Mouse (Mus musculus) myocyte (in vitro differentiated cells): ENCODE measurements around the gene Sdk2.

Experiments used
- MAX ChIP-seq: IDR thresholded peaks from one replicate; pipeline ENCODE4 v1.6.1; 2011; ENCODE audit warnings: low read depth, mild to moderate bottlenecking, control low read depth
- MYOG ChIP-seq, 3 experiments: IDR thresholded peaks; one replicate each; pipeline ENCODE4 v1.6.1; 2011; ENCODE audit warnings: control low read depth in 2 of 3, low read depth in 2 of 3, mild to moderate bottlenecking in 2 of 3; ENCODE audit not compliant: insufficient read length in 2 of 3, control insufficient read depth in 1 of 3, insufficient read depth in 1 of 3
- POLR2A ChIP-seq: IDR thresholded peaks from one replicate; pipeline ENCODE4 v1.6.1; 2011; ENCODE audit warnings: low read depth, mild to moderate bottlenecking, control low read depth, moderate library complexity; ENCODE audit not compliant: insufficient read length
- REST ChIP-seq: IDR thresholded peaks from one replicate; pipeline ENCODE4 v1.6.1; 2011; ENCODE audit warnings: mild to moderate bottlenecking, control low read depth, moderate library complexity; ENCODE audit not compliant: insufficient read depth, insufficient read length
- TCF12 ChIP-seq: IDR thresholded peaks from one replicate; pipeline ENCODE4 v1.6.1; 2011; ENCODE audit warnings: mild to moderate bottlenecking, control low read depth; ENCODE audit not compliant: poor library complexity, insufficient read depth, severe bottlenecking
- USF1 ChIP-seq: IDR thresholded peaks from one replicate; pipeline ENCODE4 v1.6.1; 2011; ENCODE audit warnings: low read depth, mild to moderate bottlenecking, control low read depth, moderate library complexity

DNA sequence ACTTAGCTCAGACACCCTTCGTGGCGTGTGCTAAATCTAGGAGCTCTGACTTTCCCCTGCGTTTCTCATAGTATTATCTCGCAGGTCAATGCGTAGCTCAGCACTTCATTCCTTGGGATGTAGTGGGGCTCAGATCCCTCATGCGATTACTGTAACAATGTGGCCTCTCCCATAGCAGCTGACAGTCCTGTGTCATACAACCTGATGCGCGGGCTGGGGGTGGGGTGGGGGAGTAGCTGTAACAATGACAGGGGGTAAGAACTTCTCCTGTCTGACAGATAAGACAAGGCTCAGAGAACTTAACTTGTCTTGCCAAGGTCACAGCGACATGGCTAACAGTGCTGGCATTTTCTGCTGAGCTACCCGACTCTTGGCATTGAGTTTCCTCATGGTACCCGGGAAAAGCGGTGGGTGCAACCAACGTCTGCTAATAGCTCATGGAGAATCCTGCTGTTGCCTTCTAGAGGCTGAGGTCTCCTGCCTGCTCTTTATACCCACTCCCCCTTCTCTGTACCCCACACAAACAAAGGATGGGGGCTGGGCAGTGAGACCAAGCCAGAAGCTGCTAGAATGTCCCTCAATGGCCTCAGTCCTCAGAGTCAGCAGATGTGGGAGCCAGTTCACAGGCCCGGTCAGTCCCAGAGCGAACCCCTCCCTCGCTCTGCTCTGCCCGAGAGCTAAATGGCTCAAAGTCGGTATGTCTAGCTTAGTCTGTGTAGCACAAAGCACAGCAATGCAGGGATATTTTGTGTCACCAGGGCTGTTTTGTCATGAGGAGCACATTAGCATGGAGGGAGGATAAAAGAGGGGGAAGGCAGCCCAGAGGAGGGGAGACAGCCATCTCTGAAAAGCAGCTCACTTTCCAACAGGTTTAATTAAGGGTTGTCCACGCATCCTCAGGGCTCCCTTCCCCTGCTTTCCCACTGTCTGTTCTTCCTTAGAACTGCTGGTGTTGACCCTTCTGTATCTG is 269.5 kb downstream of the Sdk2 start:
- TF ChIP-seq USF1 (no peak), MAX (no peak), REST (no peak), POLR2A (no peak), MYOG (IDR thresholded peaks at IDR 0.05; ENCODE audit: control insufficient read depth in 1 of 3, insufficient read depth in 1 of 3, insufficient read length in 2 of 3, low read depth in 2 of 3) (no peak), TCF12 (no peak)
